Mouse (Mus musculus) left cerebral cortex, postnatal 25 days (tissue): ENCODE results near the gene Dhx34. TPM values are rescaled to one million over a fixed set of nuclear protein-coding genes. Genes with fewer than 3 reads are reported as not detected.

Experiments used
- total RNA-seq, 2 experiments: library from RNA; stranded (reverse); gene quantifications; 2 replicates each; pipeline ENCODE4 v1.2.3; 2021

The Dhx34 gene
- total RNA-seq, 2 experiments from 2014 or later = 9.5 to 11.1 TPM

Other genes starting within 250 kb of the Dhx34 start
- 10 to 100 TPM; 12.6 to 14.3 TPM for gene Bicra, start 174.1 kb downstream of the Dhx34 start, total RNA-seq
- under 1 TPM; 0.50 TPM for gene Zfp541, start 160.2 kb downstream of the Dhx34 start, total RNA-seq
- 100 to 1,000 TPM; 264 to 272 TPM for gene Napa, start 123.6 kb downstream of the Dhx34 start, total RNA-seq
- gene Kptn, start 102.1 kb downstream of the Dhx34 start, total RNA-seq = 10 to 100 TPM; 36.0 to 42.7 TPM
- gene Slc8a2, start 92.2 kb downstream of the Dhx34 start, total RNA-seq = 100 to 1,000 TPM; 263 to 264 TPM
- gene Meis3, start 46.9 kb downstream of the Dhx34 start, total RNA-seq = 10 to 100 TPM; 33.3 to 43.5 TPM
- under 1 TPM; 0.71 to 0.87 TPM for gene C5ar2, start 22.1 kb upstream of the Dhx34 start, total RNA-seq
- gene C5ar1, start 37.5 kb upstream of the Dhx34 start, total RNA-seq = 1 to 10 TPM in 1 of 2 experiments, under 1 TPM in 1; 0.78 to 2.2 TPM
- gene Inafm1, start 51.6 kb upstream of the Dhx34 start, total RNA-seq = 10 to 100 TPM; 32.5 to 34.8 TPM
- 10 to 100 TPM; 81.6 to 86.9 TPM for gene Ccdc9, start 64.8 kb upstream of the Dhx34 start, total RNA-seq
- gene Bbc3, start 86.4 kb upstream of the Dhx34 start, total RNA-seq = 10 to 100 TPM in 1 of 2 experiments, 1 to 10 TPM in 1; 9.2 to 10.9 TPM
- gene Sae1, start 165.8 kb upstream of the Dhx34 start, total RNA-seq = 100 to 1,000 TPM; 105 to 120 TPM
- gene Zc3h4, start 178.9 kb upstream of the Dhx34 start, total RNA-seq = 10 to 100 TPM; 58.6 to 58.8 TPM
- gene Tmem160, start 230.7 kb upstream of the Dhx34 start, total RNA-seq = 10 to 100 TPM; 66.5 to 80.1 TPM